Mouse (Mus musculus): Measurements from ENCODE around the gene Hist1h1a. TPM values are rescaled to one million over a fixed set of nuclear protein-coding genes. Genes with fewer than 3 reads are reported as not detected.
"Not testable (repeated sequence)": the region's sequence is repeated elsewhere in the genome, so short reads cannot be mapped to it uniquely, and the experiment has no call there.

The Hist1h1a gene
- polyA plus RNA-seq (2014; fragmentation: Nextera tagmentation; extraction: Ambion mirVana) = 0.50 and 1.1 TPM in 2 replicates

- H3K9ac ChIP-seq = peak within 1 kb of the TSS; percentile 68
- WGBS = 2% methylated on average over 34 of the region's 34 CpGs
- peak; percentile 87 for DNase-seq (ENCODE audit: low spot score)
- H3K4me1 ChIP-seq (replicated peaks; ENCODE audit: control insufficient read depth, insufficient read depth, low read length) = peaks cover 26% of the 10 kb centered on the region
- no peaks in the 10 kb centered on the region for H3K36me3 ChIP-seq (replicated peaks; ENCODE audit: control insufficient read depth, insufficient read depth)
- peak within 1 kb of the TSS; percentile 87 for H3K27ac ChIP-seq
- peak within 1 kb of the TSS; percentile 49 for H3K4me3 ChIP-seq (replicated peaks; ENCODE audit: low read length)
- H3K9me3 ChIP-seq (ENCODE audit: control insufficient read depth, low read length) = no peaks in the 10 kb centered on the region
- ATAC-seq (ENCODE audit: low FRiP score) = peak; percentile 81
- no peaks in the 10 kb centered on the region for H3K27me3 ChIP-seq (ENCODE audit: control insufficient read depth, insufficient read depth, low read length)
- peak within 1 kb of the TSS; percentile 90 for H3K4me2 ChIP-seq (replicated peaks)
Measured at GRCm38 (mm10) chr13:23763586-23764323, at the start of gene Hist1h1a. TSS of gene Hist1h1a (plus strand) at chr13:23763666.

DNA sequence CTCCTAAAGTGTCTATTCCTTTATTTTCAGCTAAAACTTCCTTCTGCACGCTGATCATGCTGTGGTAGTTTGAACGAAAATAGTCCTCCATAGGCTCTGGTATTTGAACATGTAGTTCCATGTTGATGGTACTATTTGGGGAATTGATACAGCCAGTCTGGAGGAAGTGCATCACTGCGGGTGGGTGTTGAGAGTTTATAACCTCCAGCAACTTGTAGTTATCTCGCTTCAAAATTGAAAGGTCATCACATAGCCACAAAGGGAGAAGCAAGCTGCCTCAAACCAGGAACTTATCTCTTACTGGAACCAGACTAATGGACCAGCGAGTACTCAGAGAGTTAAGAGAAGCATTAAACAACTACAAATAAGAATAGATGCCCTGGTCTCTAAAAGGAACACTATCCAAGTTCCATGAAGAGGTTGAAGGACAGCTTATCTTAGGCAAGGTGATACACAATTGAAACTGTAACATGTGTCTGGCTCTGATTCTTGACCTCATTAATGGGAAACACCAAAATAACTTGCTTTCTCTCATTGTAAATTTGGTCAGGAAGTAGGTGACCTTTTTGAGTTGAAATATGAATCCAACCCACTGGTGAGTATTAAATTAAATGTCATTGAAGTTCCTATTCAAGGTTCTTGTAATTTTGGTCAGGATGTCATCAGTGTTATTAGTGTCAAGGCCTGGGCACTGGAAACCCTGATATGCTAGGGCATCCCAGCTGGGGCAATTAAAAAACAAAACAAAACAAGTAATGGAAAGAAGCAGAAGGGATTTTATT lies 47.0 kb upstream of the Hist1h1a start:
- Histone ChIP-seq H3K27ac (no peak overlapping the region), H3K4me1 (replicated peaks; ENCODE audit: control insufficient read depth, insufficient read depth, low read length) (no peaks in the 10 kb centered on the region), H3K4me2 (replicated peaks) (no peak overlapping the region), H3K9me3 (ENCODE audit: control insufficient read depth, low read length) (no peaks in the 10 kb centered on the region), H3K4me3 (replicated peaks; ENCODE audit: low read length) (no peak overlapping the region), H3K9ac (no peak overlapping the region), H3K36me3 (replicated peaks; ENCODE audit: control insufficient read depth, insufficient read depth) (no peaks in the 10 kb centered on the region), H3K27me3 (ENCODE audit: control insufficient read depth, insufficient read depth, low read length) (no peaks in the 10 kb centered on the region)
- WGBS = 86% methylated on average over 5 of the region's 5 CpGs
- DNase-seq (ENCODE audit: low spot score) (no peak), ATAC-seq (ENCODE audit: low FRiP score) (no peak)

DNA sequence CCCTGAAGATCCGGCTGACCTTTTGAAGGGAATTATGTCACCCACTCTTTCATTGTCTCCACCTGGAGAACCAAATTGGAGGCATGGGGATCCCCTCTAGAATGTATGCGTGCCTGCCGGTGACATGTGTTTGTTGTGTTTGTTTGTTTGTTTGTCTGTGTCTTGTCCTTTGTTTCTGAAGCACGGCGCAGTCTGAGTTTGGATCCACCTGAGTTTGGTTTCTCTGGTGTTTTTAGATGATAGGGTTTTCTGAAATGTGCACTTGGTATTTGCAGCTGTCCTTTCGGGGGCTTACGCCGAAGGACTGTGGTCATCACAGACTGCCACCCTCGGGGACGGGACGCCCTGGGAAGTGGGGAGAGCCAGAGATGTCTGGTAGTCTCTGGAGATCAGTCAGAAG lies 46.3 kb upstream of the Hist1h1a start:
- H3K27me3 ChIP-seq (ENCODE audit: control insufficient read depth, insufficient read depth, low read length) = no peaks in the 10 kb centered on the region
- no peak overlapping the region for H3K27ac ChIP-seq
- no peak overlapping the region for H3K9ac ChIP-seq
- DNase-seq (ENCODE audit: low spot score) (no peak), ATAC-seq (ENCODE audit: low FRiP score) (no peak)
- no peaks in the 10 kb centered on the region for H3K9me3 ChIP-seq (ENCODE audit: control insufficient read depth, low read length)
- no peak overlapping the region for H3K4me2 ChIP-seq (replicated peaks)
- H3K36me3 ChIP-seq (replicated peaks; ENCODE audit: control insufficient read depth, insufficient read depth) = no peaks in the 10 kb centered on the region
- no peaks in the 10 kb centered on the region for H3K4me1 ChIP-seq (replicated peaks; ENCODE audit: control insufficient read depth, insufficient read depth, low read length)
- no peak overlapping the region for H3K4me3 ChIP-seq (replicated peaks; ENCODE audit: low read length)
- 61% methylated on average over 11 of the region's 11 CpGs for WGBS

GRCm38 (mm10) chr13:23717593-23718245 lies 45.7 kb upstream of the Hist1h1a start:
- not testable (repeated sequence) for ATAC-seq (ENCODE audit: low FRiP score); H3K4me3 ChIP-seq (replicated peaks; ENCODE audit: low read length); DNase-seq (ENCODE audit: low spot score); H3K4me1 ChIP-seq (replicated peaks; ENCODE audit: control insufficient read depth, insufficient read depth, low read length); H3K27me3 ChIP-seq (ENCODE audit: control insufficient read depth, insufficient read depth, low read length); H3K36me3 ChIP-seq (replicated peaks; ENCODE audit: control insufficient read depth, insufficient read depth); H3K4me2 ChIP-seq (replicated peaks); H3K9ac ChIP-seq; H3K9me3 ChIP-seq (ENCODE audit: control insufficient read depth, low read length); H3K27ac ChIP-seq
- 18% methylated on average over 2 of the region's 2 CpGs for WGBS

DNA sequence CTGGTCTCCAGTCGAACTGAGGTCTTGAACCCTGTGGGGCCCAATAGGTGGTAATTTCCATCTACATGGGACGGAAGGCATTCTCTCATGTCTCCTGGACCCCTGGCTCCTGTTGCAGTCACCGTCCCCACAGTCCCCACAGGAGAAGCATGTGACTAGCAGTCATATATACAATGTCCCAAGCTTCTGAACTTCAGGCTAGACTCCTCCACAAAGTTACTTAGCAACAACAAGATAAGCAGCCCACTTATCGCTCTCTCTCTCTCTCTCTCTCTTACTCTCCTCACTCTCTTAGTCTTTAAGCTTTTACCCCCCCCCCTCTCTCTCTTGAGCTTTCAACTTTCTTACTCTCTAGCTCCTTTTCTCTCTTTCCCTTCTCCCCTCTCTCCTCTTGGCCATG lies 39.2 kb upstream of the Hist1h1a start:
- ATAC-seq (ENCODE audit: low FRiP score) (no peak), DNase-seq (ENCODE audit: low spot score) (no peak)
- H3K4me2 ChIP-seq (replicated peaks) = no peak overlapping the region
- no peaks in the 10 kb centered on the region for H3K4me1 ChIP-seq (replicated peaks; ENCODE audit: control insufficient read depth, insufficient read depth, low read length)
- no peaks in the 10 kb centered on the region for H3K9me3 ChIP-seq (ENCODE audit: control insufficient read depth, low read length)
- WGBS = 77% methylated on average over 4 of the region's 4 CpGs
- H3K36me3 ChIP-seq (replicated peaks; ENCODE audit: control insufficient read depth, insufficient read depth) = no peaks in the 10 kb centered on the region
- H3K4me3 ChIP-seq (replicated peaks; ENCODE audit: low read length) = no peak overlapping the region
- H3K27me3 ChIP-seq (ENCODE audit: control insufficient read depth, insufficient read depth, low read length) = no peaks in the 10 kb centered on the region
- H3K27ac ChIP-seq = no peak overlapping the region
- no peak overlapping the region for H3K9ac ChIP-seq

- WGBS = 50% methylated on average over 1 of the region's 1 CpGs
- Histone ChIP-seq H3K4me3 (replicated peaks; ENCODE audit: low read length) (no peak overlapping the region), H3K36me3 (replicated peaks; ENCODE audit: control insufficient read depth, insufficient read depth) (no peaks in the 10 kb centered on the region), H3K27ac (no peak overlapping the region), H3K27me3 (ENCODE audit: control insufficient read depth, insufficient read depth, low read length) (no peaks in the 10 kb centered on the region), H3K4me1 (replicated peaks; ENCODE audit: control insufficient read depth, insufficient read depth, low read length) (no peaks in the 10 kb centered on the region), H3K4me2 (replicated peaks) (no peak overlapping the region), H3K9ac (no peak overlapping the region), H3K9me3 (ENCODE audit: control insufficient read depth, low read length) (no peaks in the 10 kb centered on the region)
- no peak for ATAC-seq (ENCODE audit: low FRiP score)
- DNase-seq (ENCODE audit: low spot score) = no peak
Measured at GRCm38 (mm10) chr13:23725213-23725612, 38.3 kb upstream of the Hist1h1a start.

GRCm38 (mm10) chr13:23728472-23729191 lies 34.8 kb upstream of the Hist1h1a start:
- ATAC-seq (ENCODE audit: low FRiP score) (no peak), DNase-seq (ENCODE audit: low spot score) (no peak)
- Histone ChIP-seq H3K27me3 (ENCODE audit: control insufficient read depth, insufficient read depth, low read length) (no peaks in the 10 kb centered on the region), H3K4me1 (replicated peaks; ENCODE audit: control insufficient read depth, insufficient read depth, low read length) (no peaks in the 10 kb centered on the region), H3K9ac (no peak overlapping the region), H3K4me3 (replicated peaks; ENCODE audit: low read length) (no peak overlapping the region), H3K27ac (no peak overlapping the region), H3K9me3 (ENCODE audit: control insufficient read depth, low read length) (no peaks in the 10 kb centered on the region), H3K4me2 (replicated peaks) (no peak overlapping the region), H3K36me3 (replicated peaks; ENCODE audit: control insufficient read depth, insufficient read depth) (no peaks in the 10 kb centered on the region)
- 84% methylated on average over 18 of the region's 18 CpGs for WGBS

- no peak for ATAC-seq (ENCODE audit: low FRiP score)
- no peaks in the 10 kb centered on the region for H3K36me3 ChIP-seq (replicated peaks; ENCODE audit: control insufficient read depth, insufficient read depth)
- H3K4me2 ChIP-seq (replicated peaks) = no peak overlapping the region
- no peaks in the 10 kb centered on the region for H3K9me3 ChIP-seq (ENCODE audit: control insufficient read depth, low read length)
- no peak overlapping the region for H3K4me3 ChIP-seq (replicated peaks; ENCODE audit: low read length)
- WGBS = 90% methylated on average over 9 of the region's 9 CpGs
- no peaks in the 10 kb centered on the region for H3K4me1 ChIP-seq (replicated peaks; ENCODE audit: control insufficient read depth, insufficient read depth, low read length)
- no peak for DNase-seq (ENCODE audit: low spot score)
- no peak overlapping the region for H3K27ac ChIP-seq
- H3K9ac ChIP-seq = no peak overlapping the region
- no peaks in the 10 kb centered on the region for H3K27me3 ChIP-seq (ENCODE audit: control insufficient read depth, insufficient read depth, low read length)
Measured at GRCm38 (mm10) chr13:23729192-23729525, 34.3 kb upstream of the Hist1h1a start.

DNA sequence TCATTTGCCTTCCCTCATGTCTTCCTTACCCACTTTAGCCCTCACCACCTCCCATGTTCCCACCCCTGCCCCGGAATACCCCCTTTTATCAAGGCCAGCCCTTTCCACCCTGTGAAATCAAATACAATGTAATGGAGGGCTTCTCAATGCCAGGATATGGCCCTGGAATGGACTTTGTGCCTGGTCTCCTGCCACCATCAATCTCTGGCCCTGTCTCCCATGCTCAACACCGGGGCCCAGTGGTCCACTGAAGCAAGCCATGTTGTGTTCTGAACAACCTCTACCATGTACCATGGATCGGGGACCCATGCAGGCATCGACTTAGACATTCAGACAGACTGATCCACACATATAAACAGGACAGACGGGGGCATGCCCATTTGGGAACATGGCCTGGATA lies 33.8 kb upstream of the Hist1h1a start:
- DNase-seq (ENCODE audit: low spot score) = no peak
- no peak overlapping the region for H3K27ac ChIP-seq
- no peak for ATAC-seq (ENCODE audit: low FRiP score)
- H3K9ac ChIP-seq = no peak overlapping the region
- H3K4me3 ChIP-seq (replicated peaks; ENCODE audit: low read length) = no peak overlapping the region
- no peak overlapping the region for H3K4me2 ChIP-seq (replicated peaks)
- no peaks in the 10 kb centered on the region for H3K4me1 ChIP-seq (replicated peaks; ENCODE audit: control insufficient read depth, insufficient read depth, low read length)
- H3K9me3 ChIP-seq (ENCODE audit: control insufficient read depth, low read length) = no peaks in the 10 kb centered on the region
- 91% methylated on average over 5 of the region's 5 CpGs for WGBS
- H3K27me3 ChIP-seq (ENCODE audit: control insufficient read depth, insufficient read depth, low read length) = no peaks in the 10 kb centered on the region
- H3K36me3 ChIP-seq (replicated peaks; ENCODE audit: control insufficient read depth, insufficient read depth) = no peaks in the 10 kb centered on the region
